Mouse (Mus musculus): ENCODE results near the gene Qtrt2. TPM values are rescaled to one million over a fixed set of nuclear protein-coding genes. Genes with fewer than 3 reads are reported as not detected.

The Qtrt2 gene
- polyA plus RNA-seq, 1 experiment from 2014 or later = 9.1 TPM

DNA sequence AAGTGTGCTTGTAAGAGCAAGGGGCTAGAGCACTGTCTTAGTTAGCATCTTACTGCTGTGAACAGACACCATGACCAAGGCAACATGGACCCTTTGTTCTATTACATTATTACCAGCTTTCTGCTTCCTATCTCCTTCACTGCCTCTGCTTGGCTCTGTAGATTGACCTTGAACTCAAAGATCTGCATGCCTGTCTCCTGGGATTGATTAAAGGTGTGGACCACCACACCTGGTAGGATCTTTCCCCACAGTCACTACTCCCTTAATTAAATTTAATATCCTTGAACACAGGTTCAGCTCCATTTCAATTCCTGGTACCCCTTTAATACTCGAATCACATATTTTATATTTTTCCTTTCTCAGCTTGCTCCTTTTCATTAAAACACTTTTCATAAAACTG lies 763 bp downstream of the Qtrt2 start:
- Histone ChIP-seq H3K4me1 (replicated peaks) (no peaks in the 10 kb centered on the region), H3K9ac (no peak overlapping the region), H3K4me2 (no peak overlapping the region), H3K27me3 (no peaks in the 10 kb centered on the region), H3K4me3 (replicated peaks) (no peak overlapping the region), H3K9me3 (replicated peaks) (no peaks in the 10 kb centered on the region), H3K36me3 (no peaks in the 10 kb centered on the region), H3K27ac (no peak overlapping the region)
- ATAC-seq (ENCODE audit: low read depth) = no peak
- DNase-seq = no peak
- 55% methylated on average over 1 of the region's 1 CpGs for WGBS (ENCODE audit: insufficient replicate concordance)

DNA sequence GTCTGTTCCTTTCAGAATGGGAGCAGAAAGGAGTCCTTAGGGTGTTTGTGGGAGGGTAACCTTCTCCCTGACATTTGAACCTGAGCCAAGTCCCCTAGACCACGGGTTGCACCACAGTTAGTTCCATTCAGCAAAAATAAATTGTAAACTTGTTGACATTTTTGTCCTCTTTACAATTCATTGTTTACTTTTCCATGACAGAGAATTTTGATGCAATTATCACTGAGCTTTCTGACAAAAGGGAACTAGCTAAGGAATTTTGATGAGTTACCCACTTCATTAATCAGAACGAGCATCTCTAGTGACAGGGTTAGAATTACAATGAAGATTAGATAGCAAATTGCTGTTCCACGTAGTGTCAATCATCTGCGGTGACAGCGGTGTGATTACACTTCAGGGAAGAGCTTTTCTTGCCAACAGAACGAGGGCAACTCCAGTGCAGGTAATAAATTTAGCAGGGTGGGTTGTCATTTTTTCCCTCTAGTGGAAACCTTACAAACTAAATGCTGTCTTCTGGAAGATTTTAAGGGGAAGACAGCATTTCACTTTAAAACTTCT lies 1.5 kb downstream of the Qtrt2 start:
- Histone ChIP-seq H3K4me1 (replicated peaks) (no peaks in the 10 kb centered on the region), H3K27me3 (no peaks in the 10 kb centered on the region), H3K27ac (no peak overlapping the region), H3K9me3 (replicated peaks) (no peaks in the 10 kb centered on the region), H3K4me2 (no peak overlapping the region), H3K36me3 (no peaks in the 10 kb centered on the region), H3K4me3 (replicated peaks) (no peak overlapping the region), H3K9ac (no peak overlapping the region)
- ATAC-seq (ENCODE audit: low read depth) (no peak), DNase-seq (no peak)
- WGBS (ENCODE audit: insufficient replicate concordance) = 58% methylated on average over 6 of the region's 6 CpGs

DNA sequence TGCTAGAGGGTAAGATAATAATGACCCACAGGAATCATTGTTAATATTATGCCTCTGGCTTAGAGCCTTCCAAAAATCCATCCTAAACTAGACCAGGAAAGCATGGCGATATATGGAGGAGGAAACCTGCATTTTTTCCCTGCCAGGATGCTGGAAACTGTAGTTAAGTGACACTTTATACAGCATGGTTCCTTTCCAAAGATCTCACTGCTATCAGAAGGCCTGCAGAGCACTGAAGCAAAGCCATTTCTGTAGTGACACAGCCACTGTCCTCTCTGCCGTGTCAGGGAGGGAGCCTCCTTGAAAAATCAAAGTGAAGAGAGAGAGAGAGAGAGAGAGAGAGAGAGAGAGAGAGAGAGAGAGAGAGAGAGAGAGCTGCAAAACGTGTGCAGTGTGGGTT lies 4.0 kb downstream of the Qtrt2 start:
- H3K9me3 ChIP-seq (replicated peaks) = no peaks in the 10 kb centered on the region
- 46% methylated on average over 3 of the region's 3 CpGs for WGBS (ENCODE audit: insufficient replicate concordance)
- no peak for DNase-seq
- H3K4me1 ChIP-seq (replicated peaks) = peaks cover 5% of the 10 kb centered on the region; the same call in 1 of the 2 replicates
- no peak overlapping the region for H3K4me2 ChIP-seq
- ATAC-seq (ENCODE audit: low read depth) = no peak
- H3K4me3 ChIP-seq (replicated peaks) = no peak overlapping the region
- H3K9ac ChIP-seq = no peak overlapping the region
- H3K27ac ChIP-seq = no peak overlapping the region
- no peaks in the 10 kb centered on the region for H3K36me3 ChIP-seq
- no peaks in the 10 kb centered on the region for H3K27me3 ChIP-seq

DNA sequence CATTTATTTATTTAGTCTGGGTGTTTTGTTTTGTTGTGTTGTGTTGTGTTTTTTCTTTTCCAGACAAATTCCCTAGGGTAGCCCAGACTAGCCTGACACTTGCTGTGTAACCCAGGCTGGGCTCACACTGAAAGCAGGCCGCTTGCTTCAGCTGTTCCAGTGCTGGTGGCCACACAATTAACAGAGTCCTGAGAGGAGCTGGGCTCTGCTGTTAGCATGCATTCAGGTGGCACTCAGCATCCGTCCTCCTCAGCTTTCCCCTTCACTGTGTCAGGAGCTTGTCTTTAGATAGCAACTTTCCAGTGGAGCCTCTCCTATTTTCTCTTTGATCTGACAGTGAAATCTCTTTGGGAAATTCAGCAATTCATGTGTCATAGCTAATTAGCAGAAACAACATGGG lies 4.6 kb downstream of the Qtrt2 start:
- Histone ChIP-seq H3K36me3 (no peaks in the 10 kb centered on the region), H3K4me2 (no peak overlapping the region), H3K4me1 (replicated peaks) (peaks cover 5% of the 10 kb centered on the region; the same call in 1 of the 2 replicates), H3K27me3 (no peaks in the 10 kb centered on the region), H3K9ac (no peak overlapping the region), H3K9me3 (replicated peaks) (no peaks in the 10 kb centered on the region), H3K4me3 (replicated peaks) (no peak overlapping the region), H3K27ac (no peak overlapping the region)
- 65% methylated on average over 2 of the region's 2 CpGs for WGBS (ENCODE audit: insufficient replicate concordance)
- no peak for DNase-seq
- ATAC-seq (ENCODE audit: low read depth) = no peak

DNA sequence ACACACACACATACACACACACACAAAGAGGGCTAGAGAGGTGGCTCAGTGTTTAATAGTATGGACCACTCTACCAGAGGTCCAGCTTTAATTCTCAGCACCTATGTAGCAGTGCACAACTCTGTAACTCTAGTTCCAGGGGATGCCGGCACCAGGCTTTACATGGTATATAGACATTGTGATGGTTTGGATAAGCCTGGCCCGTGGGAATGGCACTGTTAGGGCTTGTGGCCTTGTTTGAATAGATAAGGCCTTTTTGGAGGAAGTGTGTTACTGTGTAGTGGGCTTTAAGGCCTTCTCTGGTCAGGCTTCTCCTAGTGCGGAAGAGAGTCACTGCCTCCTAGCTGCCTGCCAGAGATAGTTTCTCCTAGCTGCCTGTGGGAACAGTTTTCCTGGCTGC lies 7.7 kb downstream of the Qtrt2 start:
- peak; percentile 12; the same call in 1 of the 2 replicates for ATAC-seq (ENCODE audit: low read depth)
- 38% methylated on average over 3 of the region's 3 CpGs for WGBS (ENCODE audit: insufficient replicate concordance)
- no peaks in the 10 kb centered on the region for H3K36me3 ChIP-seq

DNA sequence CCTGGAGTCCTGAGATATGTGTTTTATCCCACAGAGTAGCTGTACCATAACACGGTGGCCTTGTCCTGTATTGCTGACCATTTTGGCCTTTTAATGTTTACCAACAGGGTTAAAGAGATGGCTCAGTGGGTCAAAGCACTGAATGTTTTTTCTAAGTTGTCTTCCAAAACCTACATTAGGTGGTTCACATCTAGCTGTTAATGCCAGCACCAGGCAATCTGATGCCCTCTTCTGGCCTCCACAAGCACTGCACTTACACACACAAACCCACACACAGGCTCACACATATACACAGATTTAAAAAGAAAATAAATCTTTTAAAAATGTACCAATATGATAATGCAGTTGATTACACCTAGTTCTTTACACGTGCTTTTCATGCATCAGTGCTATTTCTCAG lies 17.7 kb downstream of the Qtrt2 start:
- Histone ChIP-seq H3K4me2 (no peak overlapping the region), H3K4me3 (replicated peaks) (no peak overlapping the region), H3K27me3 (no peaks in the 10 kb centered on the region), H3K9me3 (replicated peaks) (no peaks in the 10 kb centered on the region), H3K36me3 (0 out of 2 replicates have a peak, but pooled peaks cover 3% of the 10 kb centered on the region), H3K4me1 (replicated peaks) (no peaks in the 10 kb centered on the region), H3K9ac (no peak overlapping the region), H3K27ac (no peak overlapping the region)
- no peak for DNase-seq
- 57% methylated on average over 2 of the region's 2 CpGs for WGBS (ENCODE audit: insufficient replicate concordance)
- ATAC-seq (ENCODE audit: low read depth) = no peak

More for the DNA sequence above, 7.7 kb downstream of the Qtrt2 start:
- H3K27ac ChIP-seq = no peak overlapping the region
- H3K4me2 ChIP-seq = no peak overlapping the region
- H3K9ac ChIP-seq = no peak overlapping the region
- no peaks in the 10 kb centered on the region for H3K27me3 ChIP-seq
- H3K4me3 ChIP-seq (replicated peaks) = no peak overlapping the region
- peaks cover 5% of the 10 kb centered on the region; the same call in 1 of the 2 replicates for H3K4me1 ChIP-seq (replicated peaks)
- no peaks in the 10 kb centered on the region for H3K9me3 ChIP-seq (replicated peaks)
- no peak for DNase-seq

DNA sequence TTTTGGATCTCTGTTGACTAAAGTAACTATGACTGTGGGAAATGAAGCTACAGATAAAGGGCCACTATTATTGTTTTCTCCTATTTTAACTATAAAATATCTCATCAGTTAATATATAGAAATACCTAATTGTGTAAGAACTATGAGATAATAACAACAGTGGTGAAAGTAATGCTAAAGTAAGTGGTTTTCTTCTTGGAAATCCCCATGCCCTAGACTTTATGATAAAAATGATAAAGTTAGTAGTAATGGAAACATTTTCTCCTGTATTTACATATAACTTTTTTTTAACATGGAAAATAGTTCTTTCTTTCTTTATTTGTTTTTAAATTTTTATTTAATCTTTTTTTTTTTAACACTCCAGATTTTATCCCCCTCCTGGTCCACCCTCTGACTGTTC lies 26.0 kb downstream of the Qtrt2 start:
- Histone ChIP-seq H3K4me1 (replicated peaks) (peaks cover 7% of the 10 kb centered on the region), H3K36me3 (no peaks in the 10 kb centered on the region), H3K9ac (no peak overlapping the region), H3K4me2 (no peak overlapping the region), H3K4me3 (replicated peaks) (no peak overlapping the region), H3K9me3 (replicated peaks) (no peaks in the 10 kb centered on the region), H3K27me3 (no peaks in the 10 kb centered on the region), H3K27ac (no peak overlapping the region)
- DNase-seq (no peak), ATAC-seq (ENCODE audit: low read depth) (no peak)

DNA sequence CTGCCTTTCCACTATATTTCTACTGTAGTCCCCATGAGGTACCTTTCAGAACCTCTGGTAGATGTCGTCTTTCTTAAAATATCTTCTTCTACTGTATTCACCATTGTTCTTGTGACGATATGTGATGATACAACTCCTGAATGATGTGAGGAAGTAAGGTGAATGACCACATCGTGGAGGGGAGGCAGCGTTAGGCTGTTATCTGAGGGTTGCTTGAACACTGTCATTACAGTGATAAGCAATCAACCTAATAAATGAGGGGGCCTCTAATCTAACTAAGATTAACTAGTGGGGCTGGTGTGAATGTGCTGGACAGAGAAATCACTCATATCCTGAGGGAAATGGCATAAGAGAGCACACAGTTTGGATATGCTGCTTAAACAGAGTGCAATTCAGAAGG lies 26.5 kb downstream of the Qtrt2 start:
- Histone ChIP-seq H3K4me1 (replicated peaks) (peaks cover 7% of the 10 kb centered on the region), H3K36me3 (no peaks in the 10 kb centered on the region), H3K9ac (no peak overlapping the region), H3K4me3 (replicated peaks) (no peak overlapping the region), H3K9me3 (replicated peaks) (no peaks in the 10 kb centered on the region), H3K27ac (no peak overlapping the region), H3K4me2 (no peak overlapping the region), H3K27me3 (no peaks in the 10 kb centered on the region)
- DNase-seq (no peak), ATAC-seq (ENCODE audit: low read depth) (no peak)
- 34% methylated on average over 4 of the region's 4 CpGs for WGBS (ENCODE audit: insufficient replicate concordance)

DNA sequence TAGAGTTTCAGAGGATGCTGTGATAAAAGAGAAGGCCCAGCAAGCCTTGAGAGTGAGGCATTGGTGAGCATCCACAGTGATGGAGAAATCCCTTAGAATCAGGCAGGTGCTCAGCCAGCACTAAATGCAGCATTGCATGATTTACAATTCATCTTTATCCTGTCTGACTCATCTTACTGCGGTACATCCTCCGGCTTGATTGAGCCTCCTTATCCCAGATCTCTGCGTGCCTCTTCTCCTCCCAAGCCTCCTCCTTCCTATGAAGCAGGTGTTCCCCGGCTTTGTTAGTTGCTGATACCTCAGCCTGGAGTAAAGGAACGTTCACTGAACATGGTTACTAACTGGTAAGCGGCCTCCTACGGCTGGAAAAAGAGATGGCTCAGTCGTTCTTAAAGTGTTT lies 32.1 kb downstream of the Qtrt2 start:
- H3K4me2 ChIP-seq = no peak overlapping the region
- no peaks in the 10 kb centered on the region for H3K9me3 ChIP-seq (replicated peaks)
- no peak for ATAC-seq (ENCODE audit: low read depth)
- H3K27me3 ChIP-seq = no peaks in the 10 kb centered on the region
- H3K4me3 ChIP-seq (replicated peaks) = no peak overlapping the region
- H3K9ac ChIP-seq = no peak overlapping the region
- peaks cover 16% of the 10 kb centered on the region for H3K4me1 ChIP-seq (replicated peaks)
- no peak overlapping the region for H3K27ac ChIP-seq
- 74% methylated on average over 8 of the region's 8 CpGs for WGBS (ENCODE audit: insufficient replicate concordance)
- H3K36me3 ChIP-seq = no peaks in the 10 kb centered on the region
- DNase-seq = no peak

DNA sequence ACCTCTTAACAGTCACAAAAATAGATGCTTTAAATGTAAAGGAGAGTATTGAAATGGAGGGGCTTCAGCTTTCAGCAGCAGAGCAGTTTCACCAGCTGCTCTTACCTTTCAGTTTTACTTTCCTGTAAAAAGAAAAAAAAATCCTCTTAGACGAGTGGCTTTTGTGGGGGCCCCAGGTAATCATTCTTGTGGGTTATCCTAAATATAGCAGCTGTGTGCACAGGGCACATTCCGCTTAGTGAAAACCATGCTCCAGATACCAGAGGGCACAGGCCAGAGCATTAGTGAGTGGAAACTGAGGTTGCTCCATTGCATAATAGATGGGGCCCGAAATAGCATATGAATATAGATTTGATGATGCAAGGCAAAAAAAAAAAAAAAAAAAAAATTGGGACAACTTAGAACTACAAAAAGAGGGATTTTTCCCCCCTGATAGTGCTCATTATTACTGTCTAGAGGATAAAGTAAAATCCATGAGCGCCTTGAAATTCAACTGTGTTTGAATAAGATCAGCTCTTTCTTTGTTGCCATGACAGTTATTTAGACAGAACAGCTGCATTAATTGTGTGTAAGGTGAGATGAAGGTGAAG lies 35.8 kb downstream of the Qtrt2 start:
- 66% methylated on average over 4 of the region's 4 CpGs for WGBS (ENCODE audit: insufficient replicate concordance)
- Histone ChIP-seq H3K36me3 (no peaks in the 10 kb centered on the region), H3K9me3 (replicated peaks) (no peaks in the 10 kb centered on the region), H3K4me2 (peak overlapping the region; percentile 84), H3K9ac (peak overlapping the region; percentile 81; the same call in 1 of the 2 replicates), H3K4me1 (replicated peaks) (peaks cover 33% of the 10 kb centered on the region), H3K4me3 (replicated peaks) (peak overlapping the region; percentile 77), H3K27me3 (no peaks in the 10 kb centered on the region), H3K27ac (no peak overlapping the region)
- DNase-seq = no peak
- no peak for ATAC-seq (ENCODE audit: low read depth)

DNA sequence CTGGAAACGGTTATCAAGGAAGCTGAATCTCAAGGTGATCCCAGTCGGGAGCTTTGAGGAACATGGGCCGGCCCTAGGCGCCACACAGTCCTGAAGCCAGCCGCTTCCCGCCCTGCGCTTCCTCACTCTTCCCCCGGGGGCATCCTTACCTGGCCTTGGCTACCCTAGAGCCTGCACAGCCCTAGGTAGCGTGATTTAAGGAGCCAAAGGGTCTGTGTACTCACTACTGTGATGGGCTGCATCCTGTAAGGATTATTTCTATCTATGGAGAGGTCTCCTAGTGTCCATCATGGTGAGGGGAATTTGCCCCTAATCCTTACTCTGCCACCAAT lies 36.6 kb downstream of the Qtrt2 start:
- peak overlapping the region; percentile 84 for H3K4me2 ChIP-seq
- WGBS (ENCODE audit: insufficient replicate concordance) = 0% methylated on average over 9 of the region's 9 CpGs
- peak overlapping the region; percentile 77 for H3K4me3 ChIP-seq (replicated peaks)
- H3K4me1 ChIP-seq (replicated peaks) = peaks cover 33% of the 10 kb centered on the region
- ATAC-seq (ENCODE audit: low read depth) (peak; percentile 86), DNase-seq (no peak)
- H3K9ac ChIP-seq = peak overlapping the region; percentile 81
- H3K27me3 ChIP-seq = no peaks in the 10 kb centered on the region
- H3K27ac ChIP-seq = peak overlapping the region; percentile 45; the same call in 1 of the 2 replicates
- no peaks in the 10 kb centered on the region for H3K36me3 ChIP-seq
- H3K9me3 ChIP-seq (replicated peaks) = no peaks in the 10 kb centered on the region
